Comparison of ENCODE assay signal across 1 mouse cellular context in the genomic region with DNA sequence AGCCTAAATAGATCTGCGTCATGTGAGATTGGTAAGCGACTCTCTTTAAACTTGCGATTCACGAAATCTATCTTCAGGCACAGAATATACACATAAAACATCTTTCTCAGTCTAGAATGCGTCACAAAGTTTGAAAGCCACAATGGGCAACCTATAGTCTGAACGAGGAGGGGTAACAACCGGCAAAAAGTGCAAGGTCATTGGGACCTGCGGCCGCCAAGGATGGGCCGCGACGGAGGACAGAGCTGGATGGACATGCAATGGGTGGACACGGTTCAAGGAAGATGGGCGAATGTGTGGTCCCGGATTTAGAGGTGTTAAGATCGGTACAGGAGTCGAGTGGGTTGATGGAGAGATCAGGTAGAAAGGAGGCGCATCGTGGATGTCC.
TF ChIP-seq lines count a peak whose summit lies in the region.

No protein-coding gene starts in this region.

TF ChIP-seq in ES-E14, 5 proteins besides CTCF, POLR2A, EP300 and RAD21:
- no peak for TF ChIP-seq ZC3H11A (IDR thresholded peaks at IDR 0.05; ENCODE audit: borderline replicate concordance, low read depth, low read length)
- no peak for TF ChIP-seq MAFK (IDR thresholded peaks at IDR 0.05; ENCODE audit: insufficient read depth, low read depth, low read length)
- no peak for TF ChIP-seq HCFC1 (IDR thresholded peaks at IDR 0.05; ENCODE audit: borderline replicate concordance, insufficient read depth, low read length)
- no peak for TF ChIP-seq ZNF384 (IDR thresholded peaks at IDR 0.05; ENCODE audit: low read depth, low read length)
